Mouse (Mus musculus): Measurements from ENCODE around the gene Qpct.

GRCm38 (mm10) chr17:79068581-79068980, 16.9 kb downstream of the Qpct start:
- no peak for TF ChIP-seq CTCF (conservative IDR thresholded peaks at IDR 0.05 in 1 of 2, IDR thresholded peaks at IDR 0.05 in 1 of 2; ENCODE audit: low read depth in 2 of 2, low read length in 2 of 2)
- no peak for TF ChIP-seq SIN3A (IDR thresholded peaks at IDR 0.05; ENCODE audit: low read length)
- no peak for TF ChIP-seq EP300 (IDR thresholded peaks at IDR 0.05; ENCODE audit: low read length)
- no peak for TF ChIP-seq TBP (conservative IDR thresholded peaks at IDR 0.05; ENCODE audit: low read depth, low read length)
- no peak for TF ChIP-seq USF2 (conservative IDR thresholded peaks at IDR 0.05; ENCODE audit: low read depth, low read length)
- TF ChIP-seq JUND (conservative IDR thresholded peaks at IDR 0.05; ENCODE audit: low read depth, low read length), result no peak
- no peak for TF ChIP-seq MEF2A (IDR thresholded peaks at IDR 0.05; ENCODE audit: borderline replicate concordance, low read depth, low read length)
- TF ChIP-seq POLR2A (IDR thresholded peaks at IDR 0.05; ENCODE audit: low read depth, low read length), result no peak
- no peak for TF ChIP-seq MYC (IDR thresholded peaks at IDR 0.05; ENCODE audit: low read depth, low read length)
- TF ChIP-seq TCF12 (IDR thresholded peaks at IDR 0.05; ENCODE audit: low read depth, low read length), result no peak

Measured in CH12.LX (cell line).